Mouse (Mus musculus) limb, embryonic 15.5 days (tissue): Measurements from ENCODE around the gene Smim7. TPM values are rescaled to one million over a fixed set of nuclear protein-coding genes. Genes with fewer than 3 reads are reported as not detected.

Source experiments
- ATAC-seq: fragments of 200-750 bp; cut with Nextera tagmentation; 2 replicates; pipeline ENCODE4 v1.8.0; 2017; ENCODE audit warnings: low read depth, moderate TSS enrichment; ENCODE audit not compliant: insufficient number of reproducible peaks, low FRiP score, low TSS enrichment
- H3K27ac ChIP-seq: fragments of 300-500 bp; sonication (generic); 2 replicates; pipeline ENCODE4 v1.5.1; 2015; ENCODE audit warnings: moderate library complexity, mild to moderate bottlenecking, inconsistent platforms
- H3K27me3 ChIP-seq: fragments of 300-500 bp; sonication (generic); 2 replicates; pipeline ENCODE4 v1.6.1; 2015; ENCODE audit warnings: inconsistent platforms
- H3K36me3 ChIP-seq: fragments of 300-500 bp; sonication (generic); 2 replicates; pipeline ENCODE4 v1.6.1; 2015; ENCODE audit warnings: inconsistent platforms
- H3K4me1 ChIP-seq: fragments of 300-500 bp; sonication (generic); 2 replicates; pipeline ENCODE4 v1.6.1; 2015; ENCODE audit warnings: inconsistent platforms
- H3K4me2 ChIP-seq: fragments of 300-500 bp; sonication (generic); 2 replicates; pipeline ENCODE4 v1.6.1; 2015; ENCODE audit warnings: mild to moderate bottlenecking, inconsistent platforms
- H3K4me3 ChIP-seq: fragments of 300-500 bp; sonication (generic); 2 replicates; pipeline ENCODE4 v1.5.1; 2015; ENCODE audit warnings: mild to moderate bottlenecking, inconsistent platforms
- H3K9ac ChIP-seq: fragments of 300-500 bp; sonication (generic); 2 replicates; pipeline ENCODE4 v1.6.1; 2015; ENCODE audit warnings: inconsistent platforms
- H3K9me3 ChIP-seq: fragments of 300-500 bp; sonication (generic); 2 replicates; pipeline ENCODE4 v1.6.1; 2016; ENCODE audit warnings: inconsistent platforms
- WGBS: fragments of 180-500 bp; shearing (Covaris S2); methylation state at CpG from one replicate; pipeline ENCODE4 v1.1.7; 2015; 5-methylcytosine and 5-hydroxymethylcytosine counted together
- microRNA-seq: library from miRNA; unstranded; fragments of <30 nt; microRNA quantifications from one replicate; pipeline ENCODE4, GENCODE M21; 2016
- polyA plus RNA-seq: library from polyadenylated mRNA; unstranded; fragments of >200 nt; fragmentation: Nextera tagmentation; extraction: Ambion mirVana; gene quantifications from 2 replicates; pipeline ENCODE4 v1.2.1, GENCODE M21; 2015

Smim7 gene
- polyA plus RNA-seq, 1 experiment from 2014 or later = 118 TPM

DNA sequence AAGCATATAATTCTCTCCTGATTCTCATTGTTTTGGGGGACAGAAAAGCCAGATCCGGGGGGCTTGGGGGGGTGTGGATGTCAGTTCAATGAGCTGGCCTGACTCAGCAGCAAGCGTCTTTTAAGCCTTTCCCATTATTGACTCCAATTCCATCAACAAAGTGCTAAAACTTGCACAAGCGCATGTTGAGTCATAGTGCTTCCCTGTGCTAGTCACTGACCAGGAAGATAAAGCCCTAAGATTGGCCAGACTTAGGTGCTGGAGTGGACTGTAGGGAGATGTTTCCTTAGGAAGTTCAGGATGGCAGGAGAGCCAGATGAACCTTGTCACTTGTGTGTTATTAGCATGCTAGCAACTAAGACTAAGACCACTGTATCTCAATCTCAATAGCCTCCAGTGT is 36.0 kb downstream of the Smim7 start:
- no peak overlapping the region for H3K4me3 ChIP-seq
- no peaks in the 10 kb centered on the region for H3K9me3 ChIP-seq
- no peak overlapping the region for H3K9ac ChIP-seq
- no peak overlapping the region for H3K27ac ChIP-seq
- ATAC-seq = no peak
- H3K27me3 ChIP-seq = no peaks in the 10 kb centered on the region
- no peak overlapping the region for H3K4me2 ChIP-seq
- 0 out of 2 replicates have a peak, but pooled peaks cover 4% of the 10 kb centered on the region for H3K36me3 ChIP-seq
- WGBS = 92% methylated on average over 3 of the region's 3 CpGs
- H3K4me1 ChIP-seq = no peaks in the 10 kb centered on the region

DNA sequence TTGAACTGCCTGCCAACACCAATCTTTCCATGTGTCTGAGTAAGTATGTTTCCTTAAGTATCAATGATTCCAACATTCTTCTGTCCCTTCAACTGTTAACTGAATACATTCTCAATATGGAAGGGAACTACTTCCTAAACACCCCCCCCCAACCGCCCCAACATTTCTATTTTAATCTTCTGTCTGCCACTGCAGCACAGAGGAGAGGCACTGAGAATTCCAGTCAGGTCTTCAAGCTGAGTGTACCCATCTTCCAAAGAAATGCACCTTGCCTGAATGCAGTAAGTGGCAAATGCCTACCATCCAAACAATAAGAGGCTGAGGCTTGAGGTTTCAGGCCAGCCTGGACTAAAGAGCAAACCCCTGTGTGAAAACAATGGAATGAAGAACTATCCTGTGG is 38.8 kb downstream of the Smim7 start:
- Histone ChIP-seq H3K4me2 (no peak overlapping the region), H3K9me3 (no peaks in the 10 kb centered on the region), H3K4me1 (no peaks in the 10 kb centered on the region), H3K9ac (no peak overlapping the region), H3K4me3 (no peak overlapping the region), H3K36me3 (0 out of 2 replicates have a peak, but pooled peaks cover 8% of the 10 kb centered on the region), H3K27ac (no peak overlapping the region), H3K27me3 (no peaks in the 10 kb centered on the region)
- WGBS = 96% methylated on average over 1 of the region's 1 CpGs
- ATAC-seq = no peak

- no peaks in the 10 kb centered on the region for H3K4me1 ChIP-seq
- peaks cover 7% of the 10 kb centered on the region; the same call in 1 of the 2 replicates for H3K36me3 ChIP-seq
- no peak overlapping the region for H3K9ac ChIP-seq
- no peak for ATAC-seq
- H3K4me2 ChIP-seq = no peak overlapping the region
- H3K9me3 ChIP-seq = no peaks in the 10 kb centered on the region
- no peak overlapping the region for H3K27ac ChIP-seq
- no peaks in the 10 kb centered on the region for H3K27me3 ChIP-seq
- H3K4me3 ChIP-seq = no peak overlapping the region
These were observed 49.0 kb downstream of the Smim7 start for GRCm38 (mm10) chr8:72521888-72522287.

- 79% methylated on average over 7 of the region's 7 CpGs for WGBS
- Histone ChIP-seq H3K9me3 (no peaks in the 10 kb centered on the region), H3K4me2 (no peak overlapping the region), H3K36me3 (peaks cover 10% of the 10 kb centered on the region; the same call in 1 of the 2 replicates), H3K9ac (no peak overlapping the region), H3K27ac (no peak overlapping the region), H3K27me3 (no peaks in the 10 kb centered on the region), H3K4me1 (no peaks in the 10 kb centered on the region), H3K4me3 (no peak overlapping the region)
- no peak for ATAC-seq
These were observed 53.4 kb downstream of the Smim7 start for GRCm38 (mm10) chr8:72517421-72517988.

Small RNAs within 50 kb of the gene (microRNA-seq; reads per million reads assigned to microRNA genes)
- gene Gm28019 = not detected

Other genes with a start within 250 kb of the Smim7 start
- 50.4 and 54.8 TPM in 2 replicates for gene Eps15l1, start 149.6 kb downstream of the Smim7 start, polyA plus RNA-seq
- gene Calr3, start 127.2 kb downstream of the Smim7 start, polyA plus RNA-seq = 1.4 and 1.7 TPM in 2 replicates
- 14.2 and 14.7 TPM in 2 replicates for gene 1700030K09Rik, start 127.2 kb downstream of the Smim7 start, polyA plus RNA-seq
- 53.4 and 58.2 TPM in 2 replicates for gene Cherp, start 95.9 kb downstream of the Smim7 start, polyA plus RNA-seq
- 17.6 and 20.0 TPM in 2 replicates for gene Slc35e1, start 78.5 kb downstream of the Smim7 start, polyA plus RNA-seq
- gene Med26, start 22.8 kb downstream of the Smim7 start, polyA plus RNA-seq = 18.8 and 19.5 TPM in 2 replicates
- gene Tmem38a, start 967 bp upstream of the Smim7 start, polyA plus RNA-seq = 31.8 and 66.6 TPM in 2 replicates
- 0.10 and 0.15 TPM in 2 replicates for gene Nwd1, start 75.6 kb upstream of the Smim7 start, polyA plus RNA-seq
- 153 and 167 TPM in 2 replicates for gene Sin3b, start 152.2 kb upstream of the Smim7 start, polyA plus RNA-seq
- gene F2rl3, start 190.8 kb upstream of the Smim7 start, polyA plus RNA-seq = 1.1 and 1.5 TPM in 2 replicates